Mouse (Mus musculus): ENCODE results near the gene Liph. TPM values are rescaled to one million over a fixed set of nuclear protein-coding genes. Genes with fewer than 3 reads are reported as not detected.
A peak's percentile ranks its signal among the peaks of the same experiment; 100 is the strongest.

Gene Liph
- 2.8 TPM in 1 of 2 replicates, not detected in the other for total RNA-seq (2014; rRNA removed; ENCODE audit: low replicate concordance)
- 0.12 and 0.37 TPM in 2 replicates for polyA plus RNA-seq (2015; fragmentation: Nextera tagmentation; extraction: Ambion mirVana)

DNA sequence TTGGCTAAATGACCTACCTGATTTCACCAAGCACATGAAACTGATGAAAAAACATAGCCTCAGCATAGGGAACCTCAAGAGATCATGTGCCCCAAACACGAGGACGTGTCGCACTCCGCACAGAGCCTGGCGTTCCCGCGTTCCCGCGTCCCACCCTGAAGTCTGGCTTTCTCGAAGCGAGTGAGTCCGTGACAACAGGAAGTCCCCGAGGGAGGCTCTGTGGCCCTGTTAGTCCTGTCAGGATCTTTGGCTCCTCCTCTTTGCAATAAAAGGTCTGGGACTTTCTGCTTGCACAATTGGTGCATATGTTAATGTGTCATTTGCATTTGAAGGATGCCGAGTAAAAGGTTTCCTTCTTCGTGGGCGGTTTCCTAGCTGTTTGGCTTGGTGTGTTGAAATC is at the start of gene Liph:
Gene Liph, minus strand, starts transcription at position 360 of the 400 bp plus-strand sequence.
- H3K4me3 ChIP-seq (ENCODE audit: low read depth, low read length): peak within 1 kb of the TSS; percentile 20
- no peaks in the 10 kb centered on the region for H3K9me3 ChIP-seq (replicated peaks; ENCODE audit: control insufficient read depth, low read length)
- ATAC-seq (ENCODE audit: insufficient read depth, low read depth) (no peak), DNase-seq (ENCODE audit: low spot score) (no peak)
- no peak within 1 kb of the TSS for H3K27ac ChIP-seq (ENCODE audit: low read depth)
- H3K4me2 ChIP-seq (ENCODE audit: low read depth, low read length): peak within 1 kb of the TSS; percentile 52
- no peak for TF ChIP-seq EP300 (IDR thresholded peaks at IDR 0.05; ENCODE audit: low read depth)
- no peak for TF ChIP-seq CTCF (IDR thresholded peaks at IDR 0.05; ENCODE audit: low read depth)
- H3K36me3 ChIP-seq (replicated peaks; ENCODE audit: control insufficient read depth, insufficient read depth, low read length): no peaks in the 10 kb centered on the region
- no peaks in the 10 kb centered on the region for H3K27me3 ChIP-seq (ENCODE audit: control insufficient read depth, insufficient read depth, low read length)
- 15% methylated on average over 16 of the region's 16 CpGs for WGBS
- H3K9ac ChIP-seq (replicated peaks; ENCODE audit: low read depth, low read length): no peak within 1 kb of the TSS
- H3K4me1 ChIP-seq (ENCODE audit: control insufficient read depth, insufficient read depth): 0 out of 2 replicates have a peak, but pooled peaks cover 3% of the 10 kb centered on the region

DNA sequence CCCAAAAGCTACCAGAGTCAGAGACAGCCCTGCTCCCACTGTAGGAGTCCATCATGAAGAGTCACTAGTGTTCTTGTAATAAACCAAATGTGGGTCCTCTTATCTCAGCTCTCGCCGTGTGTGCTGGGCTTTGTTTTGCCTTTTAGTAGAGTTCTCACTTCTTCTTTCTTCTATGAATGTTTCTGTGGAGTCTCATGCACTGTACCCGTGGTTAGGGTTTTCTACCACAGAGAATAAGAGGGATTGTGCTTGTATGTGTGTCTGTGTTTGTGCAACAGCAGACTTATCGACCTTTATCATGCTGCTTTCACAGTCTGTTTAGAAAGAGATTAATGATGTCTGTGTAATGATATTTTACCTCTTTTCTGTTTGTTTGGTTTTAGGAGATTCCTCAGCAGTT is 48.4 kb upstream of the Liph start:
- no peak overlapping the region for H3K9ac ChIP-seq (replicated peaks; ENCODE audit: low read depth, low read length)
- WGBS: 79% methylated on average over 4 of the region's 4 CpGs
- no peak for ATAC-seq (ENCODE audit: insufficient read depth, low read depth)

DNA sequence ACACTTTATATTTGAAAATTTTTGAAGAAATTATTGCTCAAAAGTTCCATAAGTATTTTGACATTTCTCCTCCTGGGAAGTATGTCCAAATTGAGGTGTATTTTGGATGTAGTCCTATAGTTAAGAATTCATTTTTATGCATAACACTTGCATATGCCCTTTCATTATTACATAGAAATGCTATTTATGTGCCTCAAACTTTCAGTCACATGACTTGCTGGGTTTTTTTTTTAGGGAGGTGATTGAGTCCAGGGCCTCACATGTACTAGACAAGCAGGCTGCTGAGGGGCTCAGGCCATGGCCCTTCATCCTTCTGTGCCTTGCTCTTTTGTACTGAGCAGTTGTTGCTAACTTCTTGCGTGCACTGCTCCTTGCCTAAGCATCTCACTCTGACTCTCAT is 44.5 kb upstream of the Liph start:
- Histone ChIP-seq H3K27me3 (ENCODE audit: control insufficient read depth, insufficient read depth, low read length) (no peaks in the 10 kb centered on the region), H3K36me3 (replicated peaks; ENCODE audit: control insufficient read depth, insufficient read depth, low read length) (peaks cover 70% of the 10 kb centered on the region), H3K4me1 (ENCODE audit: control insufficient read depth, insufficient read depth) (no peaks in the 10 kb centered on the region), H3K4me3 (ENCODE audit: low read depth, low read length) (no peak overlapping the region), H3K9ac (replicated peaks; ENCODE audit: low read depth, low read length) (no peak overlapping the region), H3K9me3 (replicated peaks; ENCODE audit: control insufficient read depth, low read length) (no peaks in the 10 kb centered on the region), H3K27ac (ENCODE audit: low read depth) (no peak overlapping the region), H3K4me2 (ENCODE audit: low read depth, low read length) (no peak overlapping the region)
- 92% methylated on average over 1 of the region's 1 CpGs for WGBS
- no peak for ATAC-seq (ENCODE audit: insufficient read depth, low read depth)
- DNase-seq (ENCODE audit: low spot score): no peak
- no peak for TF ChIP-seq EP300 (IDR thresholded peaks at IDR 0.05; ENCODE audit: low read depth)
- no peak for TF ChIP-seq CTCF (IDR thresholded peaks at IDR 0.05; ENCODE audit: low read depth)

More for the DNA sequence above, 48.4 kb upstream of the Liph start:
- Histone ChIP-seq H3K27me3 (ENCODE audit: control insufficient read depth, insufficient read depth, low read length) (no peaks in the 10 kb centered on the region), H3K27ac (ENCODE audit: low read depth) (no peak overlapping the region), H3K36me3 (replicated peaks; ENCODE audit: control insufficient read depth, insufficient read depth, low read length) (peaks cover 69% of the 10 kb centered on the region), H3K4me1 (ENCODE audit: control insufficient read depth, insufficient read depth) (no peaks in the 10 kb centered on the region), H3K9me3 (replicated peaks; ENCODE audit: control insufficient read depth, low read length) (no peaks in the 10 kb centered on the region), H3K4me3 (ENCODE audit: low read depth, low read length) (no peak overlapping the region), H3K4me2 (ENCODE audit: low read depth, low read length) (no peak overlapping the region)
- TF ChIP-seq CTCF (IDR thresholded peaks at IDR 0.05; ENCODE audit: low read depth) (no peak), EP300 (IDR thresholded peaks at IDR 0.05; ENCODE audit: low read depth) (no peak)
- no peak for DNase-seq (ENCODE audit: low spot score)

DNA sequence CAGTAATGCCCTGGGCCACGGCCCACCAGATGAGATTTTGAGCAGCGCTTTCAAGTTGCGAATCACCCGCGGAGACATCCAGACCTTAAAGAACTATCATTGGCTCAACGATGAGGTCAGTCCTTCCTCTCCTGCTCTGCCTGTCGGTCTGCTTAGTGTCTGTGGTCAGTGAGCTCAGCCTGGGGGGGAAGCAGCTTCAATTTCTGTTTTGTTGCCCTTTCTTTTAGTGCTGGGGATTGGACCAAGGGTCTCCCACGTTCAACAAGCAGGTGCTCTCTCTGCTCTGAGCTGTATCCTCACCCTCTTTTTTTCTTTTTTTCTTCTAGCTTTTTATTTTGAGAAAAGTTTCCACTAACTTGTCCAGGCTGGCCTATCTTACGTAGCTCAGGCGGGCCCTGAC is 43.1 kb upstream of the Liph start:
- H3K9ac ChIP-seq (replicated peaks; ENCODE audit: low read depth, low read length): no peak overlapping the region
- H3K4me3 ChIP-seq (ENCODE audit: low read depth, low read length): no peak overlapping the region
- H3K9me3 ChIP-seq (replicated peaks; ENCODE audit: control insufficient read depth, low read length): no peaks in the 10 kb centered on the region
- ATAC-seq (ENCODE audit: insufficient read depth, low read depth): no peak
- H3K27me3 ChIP-seq (ENCODE audit: control insufficient read depth, insufficient read depth, low read length): no peaks in the 10 kb centered on the region
- DNase-seq (ENCODE audit: low spot score): no peak
- 88% methylated on average over 10 of the region's 10 CpGs for WGBS
- H3K27ac ChIP-seq (ENCODE audit: low read depth): no peak overlapping the region
- H3K4me2 ChIP-seq (ENCODE audit: low read depth, low read length): no peak overlapping the region
- no peak for TF ChIP-seq CTCF (IDR thresholded peaks at IDR 0.05; ENCODE audit: low read depth)
- TF ChIP-seq EP300 (IDR thresholded peaks at IDR 0.05; ENCODE audit: low read depth): no peak
- H3K4me1 ChIP-seq (ENCODE audit: control insufficient read depth, insufficient read depth): no peaks in the 10 kb centered on the region
- H3K36me3 ChIP-seq (replicated peaks; ENCODE audit: control insufficient read depth, insufficient read depth, low read length): peaks cover 56% of the 10 kb centered on the region

DNA sequence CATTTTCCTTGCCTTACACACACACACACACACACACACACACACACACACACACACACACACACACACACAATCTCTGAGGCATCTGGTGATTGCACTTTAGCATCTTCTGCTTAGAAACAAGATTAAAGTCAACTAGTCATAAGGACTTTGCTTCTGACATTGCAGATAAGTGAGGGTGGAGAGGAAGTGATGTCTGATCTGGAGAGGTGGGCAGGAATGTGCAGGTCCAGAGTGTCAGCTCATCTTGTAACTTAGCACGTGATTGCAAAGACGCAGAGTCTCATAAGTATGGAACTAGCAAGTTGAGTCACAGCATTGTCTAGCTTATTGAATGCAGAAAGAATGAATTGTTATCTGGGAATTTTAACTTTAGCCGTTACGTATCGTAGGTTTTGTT is 32.0 kb upstream of the Liph start:
- Histone ChIP-seq H3K27ac (ENCODE audit: low read depth) (no peak overlapping the region), H3K27me3 (ENCODE audit: control insufficient read depth, insufficient read depth, low read length) (no peaks in the 10 kb centered on the region), H3K36me3 (replicated peaks; ENCODE audit: control insufficient read depth, insufficient read depth, low read length) (peaks cover 87% of the 10 kb centered on the region), H3K4me2 (ENCODE audit: low read depth, low read length) (no peak overlapping the region), H3K4me3 (ENCODE audit: low read depth, low read length) (no peak overlapping the region), H3K9ac (replicated peaks; ENCODE audit: low read depth, low read length) (no peak overlapping the region), H3K9me3 (replicated peaks; ENCODE audit: control insufficient read depth, low read length) (no peaks in the 10 kb centered on the region), H3K4me1 (ENCODE audit: control insufficient read depth, insufficient read depth) (no peaks in the 10 kb centered on the region)
- DNase-seq (ENCODE audit: low spot score) (no peak), ATAC-seq (ENCODE audit: insufficient read depth, low read depth) (no peak)
- TF ChIP-seq EP300 (IDR thresholded peaks at IDR 0.05; ENCODE audit: low read depth) (no peak), CTCF (IDR thresholded peaks at IDR 0.05; ENCODE audit: low read depth) (no peak)
- WGBS: 75% methylated on average over 5 of the region's 5 CpGs

DNA sequence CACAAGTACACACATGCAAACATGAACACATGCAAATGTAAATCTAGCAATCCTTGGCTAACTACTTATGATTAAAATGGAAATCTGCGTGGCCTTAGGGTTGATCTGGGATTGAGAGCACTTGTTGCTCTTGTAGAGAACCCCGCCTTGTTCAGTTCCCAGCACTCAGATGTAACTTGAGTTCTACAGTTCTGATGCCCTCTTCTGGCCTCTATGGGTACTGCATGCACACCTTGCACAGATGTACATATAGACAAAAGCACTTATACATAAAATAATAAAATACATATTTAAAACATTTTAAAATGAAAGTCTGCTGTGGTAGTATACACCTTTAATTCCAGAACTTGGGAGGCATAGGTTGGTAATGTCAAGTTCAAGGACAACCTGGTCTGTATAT is 26.7 kb upstream of the Liph start:
- Histone ChIP-seq H3K36me3 (replicated peaks; ENCODE audit: control insufficient read depth, insufficient read depth, low read length) (peaks cover 70% of the 10 kb centered on the region), H3K9me3 (replicated peaks; ENCODE audit: control insufficient read depth, low read length) (0 out of 2 replicates have a peak, but pooled peaks cover 6% of the 10 kb centered on the region), H3K9ac (replicated peaks; ENCODE audit: low read depth, low read length) (no peak overlapping the region), H3K27me3 (ENCODE audit: control insufficient read depth, insufficient read depth, low read length) (no peaks in the 10 kb centered on the region), H3K4me2 (ENCODE audit: low read depth, low read length) (no peak overlapping the region), H3K4me3 (ENCODE audit: low read depth, low read length) (no peak overlapping the region), H3K4me1 (ENCODE audit: control insufficient read depth, insufficient read depth) (no peaks in the 10 kb centered on the region), H3K27ac (ENCODE audit: low read depth) (no peak overlapping the region)
- DNase-seq (ENCODE audit: low spot score): peak; percentile 5
- ATAC-seq (ENCODE audit: insufficient read depth, low read depth): no peak
- peak; percentile 38 for TF ChIP-seq CTCF (IDR thresholded peaks at IDR 0.05; ENCODE audit: low read depth)
- no peak for TF ChIP-seq EP300 (IDR thresholded peaks at IDR 0.05; ENCODE audit: low read depth)
- 98% methylated on average over 2 of the region's 2 CpGs for WGBS
